Mouse (Mus musculus) cerebellum, adult 9-10 months (tissue): ENCODE data around the gene Ano1.

Source experiments
- DNase-seq: peaks from one replicate; pipeline ENCODE4 v3.0.0; 2022

Ano1 gene

DNA sequence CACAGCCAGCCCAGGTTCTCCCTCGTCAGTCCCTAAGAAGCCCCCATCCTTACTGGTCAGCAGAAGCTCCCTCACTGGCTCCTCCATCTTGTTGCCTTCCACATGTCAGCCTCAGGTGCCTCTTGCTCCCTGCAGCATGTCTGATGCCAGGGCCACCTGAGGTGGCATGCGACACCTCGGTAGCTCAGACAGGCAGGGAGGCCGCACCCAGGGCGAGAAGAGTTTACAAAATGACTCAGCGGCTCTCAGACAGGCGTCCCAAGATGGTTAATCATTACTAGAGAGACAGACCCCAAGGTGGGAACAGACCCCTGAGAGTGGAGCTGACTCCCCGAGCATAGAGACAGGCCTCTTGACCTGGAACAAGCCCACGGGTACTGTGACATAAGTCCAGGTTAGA, at the start of gene Ano1:
Gene Ano1, minus strand, starts transcription at position 142 of the 400 bp plus-strand sequence.
- no peak for DNase-seq

- DNase-seq: peak; percentile 20
Measured at GRCm38 (mm10) chr7:144798471-144798870, 46.7 kb upstream of the Ano1 start.

DNA sequence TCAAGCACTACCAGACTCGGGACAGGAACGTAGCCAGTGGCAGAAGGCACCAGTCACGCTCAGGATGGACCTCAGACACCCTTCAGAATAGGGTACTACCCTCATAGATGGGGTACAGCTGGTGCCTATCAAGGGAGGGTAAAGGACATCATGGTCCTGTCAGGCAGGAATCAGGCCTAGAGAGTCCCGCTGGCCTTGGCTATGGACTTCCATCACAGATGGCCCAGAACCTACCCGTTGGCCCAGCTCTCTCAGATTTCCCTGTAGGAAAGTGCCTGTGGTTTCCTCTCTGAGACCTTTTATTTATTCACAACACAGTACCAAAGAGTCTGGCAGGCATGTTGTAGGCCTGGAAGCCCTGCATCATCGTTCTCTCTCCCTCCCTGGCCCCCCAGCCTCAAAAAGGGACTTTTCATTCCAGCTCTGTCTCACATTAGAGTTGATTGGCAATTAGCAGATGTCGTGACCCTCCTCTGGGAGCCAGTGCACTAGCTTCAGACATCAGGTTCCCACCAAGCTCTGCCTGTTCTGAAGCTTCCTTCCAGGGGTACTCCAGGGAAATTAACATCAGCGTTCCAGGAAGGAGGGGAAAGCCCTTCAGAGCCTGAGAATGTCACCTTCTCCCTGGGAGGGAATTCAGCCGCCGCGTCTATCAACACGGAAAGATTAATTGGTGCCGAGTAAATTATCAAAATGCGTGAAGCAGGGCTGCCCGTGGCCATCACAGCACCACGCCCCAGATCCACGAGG, 45.4 kb upstream of the Ano1 start:
- DNase-seq: peak; percentile 41

GRCm38 (mm10) chr7:144795976-144796474, 44.3 kb upstream of the Ano1 start:
- no peak for DNase-seq

GRCm38 (mm10) chr7:144793296-144793695, 41.5 kb upstream of the Ano1 start:
- DNase-seq: no peak

GRCm38 (mm10) chr7:144791426-144791825, 39.7 kb upstream of the Ano1 start:
- no peak for DNase-seq

GRCm38 (mm10) chr7:144789601-144790556, 38.1 kb upstream of the Ano1 start:
- DNase-seq: no peak

GRCm38 (mm10) chr7:144788631-144789030, 36.9 kb upstream of the Ano1 start:
- no peak for DNase-seq

- no peak for DNase-seq
Measured at GRCm38 (mm10) chr7:144787501-144787900, 35.7 kb upstream of the Ano1 start.

GRCm38 (mm10) chr7:144786571-144786970, 34.8 kb upstream of the Ano1 start:
- DNase-seq: no peak

DNA sequence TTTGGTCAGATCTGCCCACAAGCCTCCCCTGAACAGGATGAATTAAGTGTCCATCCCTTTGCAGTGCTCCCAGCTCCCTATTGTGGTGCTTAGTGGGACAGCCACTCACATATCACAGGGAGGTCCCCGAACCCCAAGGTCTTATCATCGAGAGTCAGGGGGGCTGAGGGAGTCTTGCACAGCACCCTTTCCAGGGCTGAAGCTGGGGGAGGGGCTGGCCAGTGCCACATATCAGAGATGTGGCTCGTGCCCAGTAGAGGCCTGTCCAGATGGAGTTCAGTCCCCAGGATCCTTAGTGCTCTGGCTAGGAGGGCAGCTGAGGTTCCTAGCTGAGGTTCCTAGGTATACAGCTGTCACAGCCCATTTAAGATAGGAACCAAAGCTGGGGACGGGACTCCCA, 32.4 kb upstream of the Ano1 start:
- no peak for DNase-seq

- DNase-seq: no peak
Measured at GRCm38 (mm10) chr7:144782402-144782801, 30.6 kb upstream of the Ano1 start.

- DNase-seq: no peak
Measured at GRCm38 (mm10) chr7:144781337-144781736, 29.6 kb upstream of the Ano1 start.

- DNase-seq: no peak
Measured at GRCm38 (mm10) chr7:144780190-144780589, 28.4 kb upstream of the Ano1 start.

DNA sequence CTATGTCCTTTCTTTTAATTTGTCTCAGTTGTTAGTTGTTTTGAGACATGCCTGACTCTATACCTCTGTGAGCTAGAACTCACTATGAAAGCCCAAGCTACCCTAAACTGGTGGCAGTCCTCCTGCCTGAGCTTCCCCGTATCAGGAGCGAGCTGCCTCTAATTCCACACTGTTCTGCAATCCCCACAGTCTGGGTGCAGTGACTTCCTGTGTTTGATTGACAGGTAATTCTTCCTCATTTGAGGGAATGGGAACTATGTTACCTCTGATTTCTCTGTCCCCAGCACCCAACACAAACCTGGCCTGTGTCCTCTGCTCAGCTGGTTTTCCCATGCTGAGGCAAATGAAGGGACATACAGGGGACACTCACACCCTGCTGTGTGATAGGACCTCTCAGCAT, 27.9 kb upstream of the Ano1 start:
- DNase-seq: no peak

GRCm38 (mm10) chr7:144777805-144778204, 26.0 kb upstream of the Ano1 start:
- DNase-seq: no peak

DNA sequence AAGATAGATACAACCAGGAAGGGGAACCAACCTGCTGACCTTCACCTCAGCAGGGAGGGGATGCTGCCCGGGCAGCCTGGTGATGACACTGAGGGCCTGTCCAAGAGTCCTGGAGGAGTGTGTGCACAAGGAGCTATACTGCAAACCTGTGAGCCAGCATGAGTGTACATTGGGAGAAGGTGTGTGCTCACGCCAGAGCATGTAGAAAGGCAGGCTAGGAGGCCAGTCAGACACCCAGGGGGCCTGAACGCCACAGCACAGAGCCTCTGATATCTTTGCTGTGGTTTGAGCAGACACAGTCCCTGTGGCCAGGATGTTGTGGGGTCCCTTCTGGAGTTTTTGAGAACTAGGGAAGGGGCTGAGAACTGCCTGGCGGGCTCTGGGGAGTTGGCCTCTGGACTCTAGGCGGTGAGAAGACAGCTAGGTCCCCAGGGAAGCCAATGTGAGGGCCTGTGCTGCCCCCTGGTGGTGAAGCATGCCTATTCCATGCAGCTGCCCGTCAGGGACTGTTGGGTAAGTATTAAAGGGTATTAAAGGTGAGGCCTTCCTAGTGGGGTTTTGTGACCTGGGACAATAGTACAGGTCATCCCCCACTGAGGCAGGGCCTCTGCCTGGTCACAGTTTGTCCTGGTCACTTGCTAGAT, 24.2 kb upstream of the Ano1 start:
- DNase-seq: peak; percentile 71

DNA sequence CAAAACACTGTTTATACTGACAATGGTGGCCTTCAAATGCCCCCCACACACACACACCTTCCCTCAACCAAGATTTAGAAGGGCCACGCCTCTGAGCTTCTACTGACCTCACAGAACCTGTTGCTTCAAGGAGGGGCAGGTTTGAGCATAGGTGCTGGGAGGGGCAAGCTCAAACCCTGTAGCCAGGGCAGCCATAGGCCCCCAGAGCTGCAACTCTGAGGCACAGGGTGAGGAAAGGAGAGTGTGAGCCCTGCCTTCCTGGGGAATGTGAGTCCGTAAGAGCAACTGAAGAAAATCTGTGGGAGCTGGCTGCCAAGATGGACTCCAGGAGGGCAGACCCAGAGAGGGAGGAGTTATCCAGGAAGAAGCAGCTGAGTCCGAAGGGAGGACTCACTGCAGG, 23.4 kb upstream of the Ano1 start:
- DNase-seq: no peak

DNA sequence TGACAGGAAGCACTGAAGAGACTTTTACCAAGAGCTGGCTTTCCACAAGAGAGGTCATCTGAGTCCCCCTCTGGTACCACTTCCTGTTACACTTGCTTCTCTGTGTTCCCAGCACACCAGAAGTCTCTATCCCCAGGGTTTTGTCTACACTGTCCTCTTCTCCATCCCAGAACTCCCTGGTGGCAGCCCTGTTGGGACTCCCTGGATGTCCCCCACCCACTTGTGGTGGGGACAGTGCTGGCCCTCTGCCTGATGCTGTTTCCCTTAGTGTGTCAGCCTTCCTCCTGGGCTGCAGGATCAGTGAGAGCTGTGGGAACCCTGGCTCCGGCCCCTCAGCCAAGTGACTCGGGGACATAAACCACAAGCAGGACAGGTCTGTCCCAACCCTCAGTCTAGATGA, 22.5 kb upstream of the Ano1 start:
- DNase-seq: no peak

DNA sequence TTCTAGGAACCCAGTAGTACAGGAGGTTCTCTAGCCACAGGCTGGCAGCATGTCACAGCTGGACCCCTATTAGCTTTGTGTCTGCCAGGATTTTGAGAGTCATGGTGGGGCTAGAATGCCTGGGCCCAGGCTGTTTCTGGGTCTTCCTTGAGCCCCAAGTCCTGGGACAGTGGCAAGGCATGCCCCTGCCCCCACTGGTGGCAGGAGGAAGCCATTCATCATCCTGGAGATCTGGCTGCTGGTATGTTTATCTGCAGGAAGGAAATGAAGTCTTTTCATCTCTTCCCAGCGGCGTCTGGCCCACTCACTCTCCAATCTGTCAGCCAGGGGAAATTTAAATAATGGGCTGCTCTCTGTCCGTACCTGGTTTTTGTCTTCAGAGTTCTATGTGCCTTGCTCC, 18.3 kb upstream of the Ano1 start:
- DNase-seq: no peak

- no peak for DNase-seq
Measured at GRCm38 (mm10) chr7:144769434-144770080, 17.8 kb upstream of the Ano1 start.

GRCm38 (mm10) chr7:144768845-144769244, 17.1 kb upstream of the Ano1 start:
- DNase-seq: no peak
